Mouse (Mus musculus) MEL (cell line): ENCODE results near the gene Tnfrsf12a.

Experiments used
- BHLHE40 ChIP-seq: IDR thresholded peaks from 2 replicates; pipeline ENCODE4 v1.6.1; 2012; ENCODE audit warnings: low read depth, mild to moderate bottlenecking, inconsistent platforms, low read length, improper control_type of control experiment, borderline replicate concordance
- CTCF ChIP-seq, 3 experiments: IDR thresholded peaks in 2 of 3; conservative IDR thresholded peaks in 1 of 3; 2 replicates each; pipeline ENCODE4 v1.5.1; 2011 to 2012; ENCODE audit warnings: low read length in 3 of 3, low read depth in 2 of 3, mild to moderate bottlenecking in 2 of 3, improper control_type of control experiment in 1 of 3, inconsistent platforms in 1 of 3, mixed read lengths in 1 of 3, moderate library complexity in 1 of 3; ENCODE audit not compliant: control insufficient read depth in 1 of 3, insufficient read depth in 1 of 3, poor library complexity in 1 of 3, severe bottlenecking in 1 of 3
- GATA1 ChIP-seq: IDR thresholded peaks from 2 replicates; pipeline ENCODE4 v1.6.1; 2011; ENCODE audit warnings: low read depth, low read length, improper control_type of control experiment
- MAZ ChIP-seq: IDR thresholded peaks from 2 replicates; pipeline ENCODE4 v1.6.1; 2012; ENCODE audit warnings: low read depth, mild to moderate bottlenecking, inconsistent platforms, low read length, improper control_type of control experiment
- MEF2A ChIP-seq: IDR thresholded peaks from 2 replicates; pipeline ENCODE4 v1.6.1; 2014; ENCODE audit warnings: low read depth, mild to moderate bottlenecking, inconsistent platforms, low read length, improper control_type of control experiment; ENCODE audit not compliant: poor library complexity, insufficient replicate concordance, severe bottlenecking; ENCODE audit errors: extremely low read depth
- MXI1 ChIP-seq: IDR thresholded peaks from 2 replicates; pipeline ENCODE4 v1.6.1; 2011; ENCODE audit warnings: mild to moderate bottlenecking, low read depth, low read length, improper control_type of control experiment
- TCF12 ChIP-seq: IDR thresholded peaks from 2 replicates; pipeline ENCODE4 v1.6.1; 2014; ENCODE audit warnings: low read depth, mild to moderate bottlenecking, inconsistent platforms, low read length, improper control_type of control experiment, moderate library complexity
- USF2 ChIP-seq, 2 experiments: IDR thresholded peaks; 2 replicates each; pipeline ENCODE4 v1.6.1; 2011 to 2012; ENCODE audit warnings: improper control_type of control experiment in 2 of 2, low read length in 2 of 2, borderline replicate concordance in 1 of 2, inconsistent platforms in 1 of 2, low read depth in 1 of 2, mild to moderate bottlenecking in 1 of 2; ENCODE audit not compliant: insufficient read depth in 1 of 2
- ZC3H11A ChIP-seq: IDR thresholded peaks from 2 replicates; pipeline ENCODE4 v1.6.1; 2012; ENCODE audit warnings: low read depth, mild to moderate bottlenecking, inconsistent platforms, low read length, improper control_type of control experiment
- ZNF384 ChIP-seq: IDR thresholded peaks from 2 replicates; pipeline ENCODE4 v1.6.1; 2012; ENCODE audit warnings: low read depth, mild to moderate bottlenecking, inconsistent platforms, low read length, improper control_type of control experiment

DNA sequence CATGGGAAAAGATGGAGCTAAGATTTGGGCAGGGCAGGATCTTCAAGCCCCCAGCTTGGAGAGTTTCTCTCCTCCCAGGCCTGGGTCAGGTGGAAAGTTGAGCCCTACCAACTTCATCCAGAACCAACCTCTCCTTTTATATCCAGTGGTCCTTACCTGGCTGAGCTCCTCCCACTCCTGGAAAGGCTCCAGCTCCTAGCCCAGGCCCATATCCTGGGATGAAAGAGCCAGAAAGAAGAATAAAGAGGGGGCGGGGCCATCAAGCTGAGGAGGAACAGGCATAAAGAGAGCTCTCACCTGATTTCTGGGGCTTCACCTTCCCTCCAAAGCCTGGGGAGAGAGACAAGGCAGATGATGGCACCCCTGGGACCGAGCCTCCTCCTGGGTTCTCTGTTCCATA lies 39.7 kb upstream of the Tnfrsf12a start:
- TF ChIP-seq ZC3H11A (no peak), MXI1 (no peak), GATA1 (no peak), MEF2A (no peak), CTCF (IDR thresholded peaks at IDR 0.05 in 2 of 3, conservative IDR thresholded peaks at IDR 0.05 in 1 of 3; ENCODE audit: control insufficient read depth in 1 of 3, insufficient read depth in 1 of 3, low read depth in 2 of 3, low read length in 3 of 3, poor library complexity in 1 of 3, severe bottlenecking in 1 of 3) (no peak), MAZ (no peak), ZNF384 (no peak), BHLHE40 (no peak), TCF12 (no peak), USF2 (IDR thresholded peaks at IDR 0.05; ENCODE audit: borderline replicate concordance in 1 of 2, insufficient read depth in 1 of 2, low read depth in 1 of 2, low read length in 2 of 2) (no peak)
